9 mouse cellular contexts compared by ENCODE assay signal in the genomic region with DNA sequence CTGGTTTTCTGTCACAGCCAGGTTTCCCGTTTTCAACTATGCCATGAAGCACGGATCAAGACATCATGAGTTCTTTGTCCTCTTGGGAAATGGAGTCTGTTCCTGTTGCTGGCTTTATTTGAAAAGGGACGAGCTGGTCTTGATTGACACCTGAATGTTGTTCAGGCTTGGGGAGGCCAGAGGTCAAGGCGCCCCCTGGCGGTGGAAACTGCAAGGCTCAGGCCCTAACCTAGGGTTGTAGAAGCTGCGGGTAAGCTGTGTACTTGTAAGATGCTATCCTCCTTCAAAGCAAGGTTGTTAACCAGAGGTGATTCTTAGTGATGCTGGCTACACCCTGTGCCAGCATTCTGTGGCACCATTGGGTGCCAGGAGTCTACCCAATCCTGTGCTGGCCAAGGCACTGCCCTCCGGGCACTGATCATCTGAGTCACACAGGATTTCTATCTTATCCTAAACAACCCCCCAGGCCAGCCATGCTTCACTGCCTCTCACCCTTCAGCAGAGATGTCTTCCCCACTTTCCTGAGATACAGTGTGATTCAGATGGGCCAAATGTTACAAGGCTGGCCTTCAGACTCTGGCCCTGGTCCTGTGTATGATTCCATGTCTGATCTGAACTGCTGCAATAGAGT. TPM values are rescaled to one million over a fixed set of nuclear protein-coding genes. Genes with fewer than 3 reads are reported as not detected.
DNase-seq lines count a peak whose midpoint lies in the region; ATAC-seq and TF ChIP-seq lines count a peak whose summit lies in the region.
"Had no signal": no experiment of that assay in that cellular context is flagged by ENCODE, and none has a peak within 500 bp of the region (broad histone marks: within the 10 kb centered on the region; RNA-seq: fewer than 3 reads in every experiment).

No protein-coding gene starts in this region.

- 34% methylated on average over 7 of the region's 7 CpGs for WGBS in lung, embryonic 14.5 days
- 25% methylated on average over 7 of the region's 7 CpGs for WGBS in small intestine, adult 2 months

- peak; percentile 74 for TF ChIP-seq CTCF in left cerebral cortex, adult 2 months (IDR thresholded peaks at IDR 0.05)
- peak; percentile 80 for TF ChIP-seq CTCF in lung, embryonic 14.5 days (IDR thresholded peaks at IDR 0.05; ENCODE audit: low read depth)
- TF ChIP-seq CTCF in small intestine, adult 2 months (IDR thresholded peaks at IDR 0.05; ENCODE audit: extremely low read depth, insufficient read length, insufficient replicate concordance, low read depth, low read length): peak; percentile 96

- no peak overlapping the region for H3K4me3 ChIP-seq in left cerebral cortex, adult 2 months
- H3K4me3 ChIP-seq in lung, embryonic 14.5 days (ENCODE audit: low read depth, low read length): no peak overlapping the region
- no peak overlapping the region for H3K4me3 ChIP-seq in small intestine, adult 2 months (ENCODE audit: low read depth, low read length)
- H3K4me3 ChIP-seq: megakaryocyte, embryonic 14.5 days had no signal

- no peaks in the 10 kb centered on the region for H3K27me3 ChIP-seq in lung, embryonic 14.5 days (ENCODE audit: insufficient read depth, low read length)
- H3K27me3 ChIP-seq in small intestine, adult 2 months (ENCODE audit: control insufficient read depth, insufficient read depth, low read length): no peaks in the 10 kb centered on the region

- H3K27ac ChIP-seq in left cerebral cortex, adult 2 months: peak overlapping the region; percentile 71
- no peak overlapping the region for H3K27ac ChIP-seq in lung, embryonic 14.5 days (ENCODE audit: low read depth)
- no peak overlapping the region for H3K27ac ChIP-seq in small intestine, adult 2 months (ENCODE audit: insufficient read depth, low read depth, low read length)

- no peaks in the 10 kb centered on the region for H3K36me3 ChIP-seq in lung, embryonic 14.5 days (ENCODE audit: insufficient read depth)
- no peaks in the 10 kb centered on the region for H3K36me3 ChIP-seq in small intestine, adult 2 months (ENCODE audit: control insufficient read depth, insufficient read depth, low read length)

- no peak overlapping the region for H3K9ac ChIP-seq in lung, embryonic 14.5 days

- no peak for ATAC-seq in lung, embryonic 14.5 days (ENCODE audit: insufficient read depth)

- no peaks in the 10 kb centered on the region for H3K4me1 ChIP-seq in lung, embryonic 14.5 days (ENCODE audit: insufficient read depth)
- peaks cover 5% of the 10 kb centered on the region for H3K4me1 ChIP-seq in small intestine, adult 2 months (ENCODE audit: control insufficient read depth, insufficient read depth, insufficient read length, low read length)

- intact Hi-C loops in left cerebral cortex, adult 2 months (cut with DNase I): loop anchor here (5.0 kb wide), 3 partner anchors 71 to 114 kb away; a partner anchor contains a TSS
- intact Hi-C loops in left cerebral cortex, postnatal 25 days (cut with DNase I): no loop called here

- no peak overlapping the region for H3K4me2 ChIP-seq in lung, embryonic 14.5 days

- TF ChIP-seq POLR2A in small intestine, adult 2 months (IDR thresholded peaks at IDR 0.05; ENCODE audit: low read depth, low read length): no peak

- DNase-seq in left cerebral cortex, adult 2 months (ENCODE audit: extremely low spot score in 1 of 2, low spot score in 2 of 2): peak in 1 of 2 experiments; percentile 47
- DNase-seq in left cerebral cortex, postnatal 25 days (ENCODE audit: low spot score in 2 of 2): no peak
- DNase-seq in R1 (ENCODE audit: low read depth, low spot score): peak; percentile 76
- peak; percentile 69 for DNase-seq in embryo, embryonic 10 days (ENCODE audit: low spot score)
- peak; percentile 88 for DNase-seq in induced T-regulatory cell, adult 2 months (ENCODE audit: low read depth)
- DNase-seq in lung, embryonic 14.5 days: peak; percentile 60
- DNase-seq in right cerebral cortex, adult 18-20 months: no peak

- H3K9me3 ChIP-seq in lung, embryonic 14.5 days (ENCODE audit: low read depth, low read length): no peaks in the 10 kb centered on the region

RNA-seq across cellular contexts. Expression of a gene that starts 11.6 kb away (rescaled TPM):
- 10 to 100 TPM; 16.7 to 20.1 TPM for total RNA-seq in left cerebral cortex, adult 2 months (2021)
- 10 to 100 TPM; 17.4 to 23.5 TPM for total RNA-seq in left cerebral cortex, postnatal 25 days (2021)
- 9.3 and 11.2 TPM in 2 replicates for polyA plus RNA-seq in lung, embryonic 14.5 days (2014; fragmentation: Nextera tagmentation; extraction: Ambion mirVana)
- polyA plus RNA-seq in small intestine, adult 2 months (2012; rRNA removed): 24.6 and 36.0 TPM in 2 replicates

RNA-seq across cellular contexts. Expression of a gene that starts 34.9 kb away (rescaled TPM):
- total RNA-seq in left cerebral cortex, adult 2 months (2021): 100 to 1,000 TPM; 347 to 364 TPM
- total RNA-seq in left cerebral cortex, postnatal 25 days (2021): 100 to 1,000 TPM; 333 to 376 TPM
- 1.1 and 1.5 TPM in 2 replicates for polyA plus RNA-seq in lung, embryonic 14.5 days (2014; fragmentation: Nextera tagmentation; extraction: Ambion mirVana)
- 8.1 and 24.1 TPM in 2 replicates for polyA plus RNA-seq in small intestine, adult 2 months (2012; rRNA removed)

Comparison
In these comparisons a context has a peak if more than half of its experiments do, and no peak if none do; other contexts are left out.
1. DNase-seq: peak in R1 (single experiment), embryo, embryonic 10 days (single experiment), induced T-regulatory cell, adult 2 months (single experiment) and lung, embryonic 14.5 days (single experiment); none in left cerebral cortex, postnatal 25 days (0 of 2) and right cerebral cortex, adult 18-20 months (single experiment).
2. Peak in every context shown above with its lines, with median percentiles within 50 percentile points of each other: CTCF ChIP-seq.